Mouse (Mus musculus) brain, embryonic 18.5 days (tissue): Measurements from ENCODE around the gene Gna12.

ENCODE experiments used
- DNase-seq: peaks from one replicate; pipeline ENCODE4 v3.0.0-alpha.2; 2012; ENCODE audit warnings: low read depth, low spot score

Gene Gna12

GRCm38 (mm10) chr5:140710315-140710714 lies 119.9 kb downstream of the Gna12 start:
- DNase-seq: no peak
